Mouse (Mus musculus): Measurements from ENCODE around the gene Plekhh3.
"Not testable (repeated sequence)": the region's sequence is repeated elsewhere in the genome, so short reads cannot be mapped to it uniquely, and the experiment has no call there.

Gene Plekhh3

GRCm38 (mm10) chr11:101171721-101172433 lies 726 bp upstream of the Plekhh3 start:
- peak; percentile 59 for DNase-seq (ENCODE audit: low read depth, low spot score)

DNA sequence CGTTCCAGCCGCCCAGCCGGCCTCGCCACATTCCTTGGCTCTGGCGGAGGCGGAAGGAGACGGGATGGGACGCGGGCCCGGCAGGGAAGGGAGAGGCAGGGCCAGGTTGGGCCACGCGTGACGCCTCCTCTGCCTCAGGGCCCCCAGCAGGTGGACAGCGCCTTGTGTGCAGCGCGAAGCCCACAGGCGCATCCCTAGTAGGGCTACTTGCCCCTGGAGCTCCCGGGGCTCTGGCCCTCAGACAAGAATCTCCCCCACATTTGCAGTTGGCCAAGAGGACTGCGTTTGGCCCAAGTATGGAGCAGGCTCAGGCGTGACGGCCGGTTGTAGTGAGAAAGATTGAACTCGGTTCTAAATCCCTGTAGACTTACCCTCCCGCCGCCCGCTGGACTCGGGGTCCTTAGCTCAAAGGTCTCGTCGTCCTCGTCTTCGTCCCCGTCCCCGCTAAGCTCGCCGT lies 769 bp downstream of the Plekhh3 start, which contains the start of gene Cntnap1:
TSS of gene Cntnap1 (plus strand) at position 170 of the 457 bp plus-strand sequence.
- DNase-seq (ENCODE audit: low read depth, low spot score), result no peak

DNA sequence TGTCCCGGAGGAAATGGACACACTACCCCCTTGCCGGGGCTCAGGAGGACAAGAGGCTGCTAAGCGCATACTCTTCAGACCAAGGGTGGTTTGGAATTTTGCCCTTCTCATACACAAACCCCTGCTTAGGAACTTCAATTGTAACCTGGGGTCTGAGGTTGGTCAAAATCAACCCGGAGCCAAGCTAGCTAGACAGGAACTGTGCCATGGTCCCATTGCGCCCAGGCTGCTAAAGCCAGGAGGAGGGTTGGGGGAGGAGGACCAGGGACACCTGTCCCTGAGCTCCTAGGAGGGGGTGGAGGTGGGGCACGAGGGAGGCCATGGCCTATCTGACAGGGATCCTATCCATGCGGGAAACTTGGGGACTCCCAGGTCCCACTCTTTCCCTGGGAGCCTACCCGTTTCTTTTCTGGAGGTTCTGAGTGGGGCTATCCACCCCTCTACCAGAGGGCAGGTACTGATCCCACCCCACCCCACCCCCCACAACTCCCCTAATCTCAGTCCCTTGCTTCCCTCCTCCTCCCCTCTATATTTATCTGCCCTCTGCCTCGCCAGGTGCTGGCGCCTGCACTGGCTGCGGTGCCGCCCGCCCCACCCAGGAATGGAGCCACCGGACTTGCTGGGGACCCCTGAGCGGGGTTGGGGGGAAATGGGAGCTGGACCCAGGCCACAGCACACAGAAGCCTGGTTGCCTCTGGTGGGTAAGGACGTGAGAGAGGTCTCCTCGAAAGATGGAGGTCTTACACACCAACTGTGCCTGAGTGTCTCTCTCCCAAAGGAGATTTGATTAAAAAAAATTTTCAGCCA lies 1.6 kb downstream of the Plekhh3 start:
- no peak for DNase-seq (ENCODE audit: low read depth, low spot score)

GRCm38 (mm10) chr11:101168301-101168980 lies 2.7 kb downstream of the Plekhh3 start:
- no peak for DNase-seq (ENCODE audit: low read depth, low spot score)

DNA sequence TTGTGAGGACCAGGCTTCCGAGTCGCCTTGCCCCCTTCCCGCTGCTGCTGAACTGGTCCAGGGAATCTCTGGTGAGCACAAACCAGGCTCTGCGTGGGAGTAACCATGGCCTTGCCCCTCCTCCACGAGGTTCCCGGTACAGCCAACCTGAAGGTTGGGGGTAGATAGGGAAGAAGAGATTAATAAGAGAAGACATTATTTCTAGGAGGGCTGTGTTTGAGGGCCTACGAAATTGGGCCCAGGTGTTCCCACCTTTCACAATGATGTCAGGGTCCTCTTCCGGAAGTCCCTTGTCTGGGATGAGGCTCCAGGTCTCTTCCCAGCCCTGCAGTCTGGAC lies 3.2 kb downstream of the Plekhh3 start:
- DNase-seq (ENCODE audit: low read depth, low spot score), result no peak

- DNase-seq (ENCODE audit: low read depth, low spot score), result no peak
Observed at GRCm38 (mm10) chr11:101167211-101167962, 3.8 kb downstream of the Plekhh3 start.

DNA sequence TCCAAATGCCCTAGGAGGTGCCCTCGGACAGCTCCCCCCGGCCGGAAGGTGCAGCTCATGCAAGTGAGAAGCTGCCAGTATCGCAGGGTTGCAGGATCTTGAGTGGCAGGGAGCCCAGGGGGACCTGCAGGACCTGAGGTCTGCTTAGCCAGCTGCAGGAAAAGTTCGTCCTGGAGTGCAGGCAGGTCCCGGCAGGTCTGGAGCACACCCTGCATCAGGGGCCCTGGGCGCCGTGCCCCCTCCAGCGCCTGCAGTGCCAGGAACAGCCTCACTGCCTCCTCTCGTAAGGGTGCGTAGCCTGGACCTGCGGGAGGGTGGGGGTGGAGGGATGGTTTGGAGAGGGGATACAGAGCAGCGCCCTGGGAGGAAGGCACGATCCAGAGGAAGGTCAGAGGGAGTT lies 4.8 kb downstream of the Plekhh3 start:
- DNase-seq (ENCODE audit: low read depth, low spot score), result no peak

DNA sequence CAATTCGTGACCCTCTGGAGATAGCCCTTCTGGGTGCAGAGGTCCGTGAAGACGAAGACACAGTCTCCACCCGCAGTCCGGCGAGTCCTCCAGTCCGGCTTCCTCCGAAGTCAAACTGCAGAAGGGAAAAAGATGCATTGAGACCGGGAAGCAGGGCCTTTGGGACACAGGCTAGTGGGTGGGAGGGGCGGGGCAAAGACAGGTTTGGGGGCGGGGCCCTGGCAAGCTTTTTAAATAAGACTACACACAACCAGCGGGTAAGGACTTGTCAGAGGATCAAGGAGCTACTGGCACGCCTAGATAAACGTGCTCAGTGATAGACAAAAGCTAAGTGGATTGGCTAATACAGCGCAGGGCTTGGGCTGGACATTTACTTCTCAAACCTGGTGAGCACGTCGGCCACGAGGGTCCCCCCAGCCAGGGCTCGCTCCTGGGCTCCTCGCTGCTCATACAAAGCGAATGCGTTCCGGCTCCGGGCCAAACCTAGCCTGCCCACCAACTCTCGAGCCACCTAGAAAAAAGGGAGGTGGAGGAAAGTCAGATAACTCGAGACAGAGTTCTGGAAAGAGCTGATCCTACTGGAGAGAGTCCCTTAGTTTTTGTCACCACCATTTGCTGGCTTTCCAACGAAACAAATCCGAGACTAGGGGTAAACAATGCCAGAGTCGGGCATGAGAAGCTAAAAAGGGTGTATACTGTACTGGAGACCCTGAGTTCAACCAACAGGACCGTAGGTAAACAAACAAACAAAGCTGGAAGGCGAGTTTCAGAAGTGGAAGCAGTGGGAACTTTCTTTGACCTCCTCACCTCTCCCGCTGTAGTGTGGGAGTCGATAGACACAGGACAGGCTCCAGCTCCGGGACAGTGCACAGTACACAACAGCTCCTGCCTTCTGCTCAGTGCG lies 6.2 kb downstream of the Plekhh3 start:
- DNase-seq (ENCODE audit: low read depth, low spot score), result peak; percentile 29

- DNase-seq (ENCODE audit: low read depth, low spot score), result peak; percentile 37
Observed at GRCm38 (mm10) chr11:101164351-101164665, 6.8 kb downstream of the Plekhh3 start.

DNA sequence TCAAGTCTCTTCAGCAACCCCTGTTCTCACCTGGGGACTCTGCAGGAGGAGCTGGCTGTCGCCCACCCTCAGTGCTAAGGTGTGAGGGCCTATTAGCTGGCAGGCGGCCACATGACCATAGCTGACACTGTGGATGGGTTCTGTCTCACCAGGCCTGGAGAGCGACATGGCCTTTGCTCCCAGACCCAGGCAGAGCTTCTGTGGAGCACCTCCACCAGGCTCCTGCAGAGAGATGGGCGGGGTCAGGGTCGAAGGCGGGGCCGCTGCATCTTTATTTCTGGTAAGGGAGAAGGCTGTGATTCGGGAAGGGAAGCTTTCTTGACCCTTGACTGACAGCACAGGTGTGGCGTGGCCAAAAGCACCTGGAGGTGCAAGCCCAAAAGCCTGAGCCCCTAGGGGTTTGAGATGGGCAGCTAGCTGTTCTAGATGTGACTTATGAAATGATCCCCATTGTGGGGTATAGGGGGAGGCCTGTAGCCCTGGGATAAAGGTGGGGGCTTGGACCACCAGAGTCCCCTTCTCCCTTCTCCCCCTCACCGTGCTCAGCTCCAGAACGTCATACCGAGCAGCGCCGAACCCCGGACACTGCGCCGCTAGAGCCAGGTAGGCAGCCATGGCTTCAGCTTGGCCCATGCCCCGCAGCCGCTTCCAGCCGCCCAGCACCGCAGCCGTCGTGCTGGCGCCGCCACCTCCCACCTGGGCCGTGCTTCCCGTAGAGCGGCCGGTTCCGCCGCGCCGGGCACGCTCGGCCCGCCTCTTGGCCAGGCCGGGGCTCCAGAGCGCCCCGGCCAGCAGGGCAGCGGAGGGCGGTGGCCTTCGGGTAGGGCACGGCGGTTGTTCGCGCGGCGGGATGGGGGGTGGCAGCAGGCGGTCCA lies 7.4 kb downstream of the Plekhh3 start:
- no peak for DNase-seq (ENCODE audit: low read depth, low spot score)

GRCm38 (mm10) chr11:101162772-101163171 lies 8.4 kb downstream of the Plekhh3 start:
- no peak for DNase-seq (ENCODE audit: low read depth, low spot score)

DNA sequence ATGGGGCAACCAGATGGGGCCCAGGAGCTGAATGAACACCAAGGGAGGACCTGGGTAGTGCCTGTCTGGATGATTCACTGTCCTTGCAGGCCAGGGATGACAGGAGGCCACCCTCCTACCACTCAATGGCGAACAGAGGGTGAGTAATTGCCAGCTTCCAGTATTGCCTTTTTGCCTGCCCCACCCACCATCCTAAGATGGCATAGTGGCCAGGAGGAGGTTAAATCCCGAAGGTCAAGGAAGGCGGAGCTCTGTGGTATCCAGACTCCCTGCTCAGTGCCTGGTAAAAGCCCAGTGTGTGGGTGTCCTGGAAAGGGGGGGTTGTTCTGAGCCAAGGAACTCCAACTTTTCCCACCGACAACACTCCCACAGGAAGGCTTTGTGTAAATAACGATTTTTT lies 8.8 kb downstream of the Plekhh3 start:
- DNase-seq (ENCODE audit: low read depth, low spot score), result no peak

- DNase-seq (ENCODE audit: low read depth, low spot score), result no peak
Observed at GRCm38 (mm10) chr11:101161551-101161950, 9.6 kb downstream of the Plekhh3 start.

GRCm38 (mm10) chr11:101160981-101161505 lies 10.1 kb downstream of the Plekhh3 start:
- not testable (repeated sequence) for DNase-seq (ENCODE audit: low read depth, low spot score)

DNA sequence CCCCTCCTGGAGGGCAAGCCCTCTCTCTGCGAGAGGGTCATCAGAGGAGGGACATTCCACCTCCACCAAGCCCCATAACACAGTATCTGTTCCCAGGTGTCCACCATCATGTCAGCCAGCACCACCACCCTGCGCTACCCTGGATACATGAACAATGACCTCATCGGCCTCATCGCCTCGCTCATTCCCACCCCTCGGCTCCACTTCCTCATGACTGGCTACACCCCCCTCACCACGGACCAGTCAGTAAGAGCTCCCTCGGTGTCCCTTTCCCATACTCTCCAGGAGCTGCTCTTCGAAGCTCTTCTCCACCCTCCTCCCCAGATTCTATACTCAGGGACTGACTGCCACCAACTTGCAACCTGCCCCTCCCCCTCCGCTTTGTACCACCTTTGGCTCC lies 11.0 kb downstream of the Plekhh3 start:
- not testable (repeated sequence) for DNase-seq (ENCODE audit: low read depth, low spot score)

GRCm38 (mm10) chr11:101155728-101156371 lies 15.3 kb downstream of the Plekhh3 start, which contains the start of gene Tubg2:
Gene Tubg2 (plus strand): TSS chr11:101155907.
- DNase-seq (ENCODE audit: low read depth, low spot score), result peak; percentile 62

DNA sequence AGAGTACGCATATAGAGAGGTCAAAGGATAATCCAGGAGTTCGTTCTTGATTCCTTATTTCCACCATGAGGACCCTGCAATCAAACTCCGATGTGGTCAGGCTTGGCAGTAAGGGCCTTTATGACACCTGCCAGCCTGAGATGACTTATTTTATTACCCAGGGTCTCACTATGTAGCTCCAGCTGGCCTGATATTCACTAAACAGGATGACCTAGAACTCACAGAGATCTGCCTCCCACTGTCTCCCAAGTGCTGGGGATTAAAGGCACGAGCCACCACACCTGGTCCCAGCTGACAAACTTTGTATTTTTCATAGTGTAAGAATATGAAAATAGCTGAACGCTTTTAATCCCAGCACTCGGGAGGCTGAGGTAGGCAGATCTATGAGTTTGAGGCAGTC lies 16.0 kb downstream of the Plekhh3 start:
- no peak for DNase-seq (ENCODE audit: low read depth, low spot score)

- no peak for DNase-seq (ENCODE audit: low read depth, low spot score)
Observed at GRCm38 (mm10) chr11:101154648-101155047, 16.5 kb downstream of the Plekhh3 start.

DNA sequence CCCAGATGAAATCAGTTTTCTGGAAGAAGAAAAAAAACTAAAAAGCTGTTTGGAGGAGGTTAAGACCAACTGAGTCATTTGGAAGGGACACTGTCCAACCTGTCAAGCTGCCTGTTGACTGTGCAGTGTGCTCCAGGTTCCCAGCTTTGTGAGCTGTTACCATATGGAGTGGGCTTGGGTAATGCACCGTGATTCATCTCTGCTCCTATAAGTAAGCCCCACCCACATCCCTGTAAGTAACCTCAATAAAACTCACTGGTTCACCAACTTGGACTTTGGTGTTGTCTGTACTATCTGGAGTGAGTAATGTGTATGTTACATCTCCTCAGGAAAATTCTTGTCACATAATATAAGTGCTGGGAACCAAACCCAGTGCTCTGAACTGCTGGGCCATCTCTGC lies 18.3 kb downstream of the Plekhh3 start:
- no peak for DNase-seq (ENCODE audit: low read depth, low spot score)

All from CD4-positive helper T cell, adult 2 months (primary cell).